Mouse (Mus musculus) heart, embryonic 13.5 days (tissue): ENCODE results near the gene Uspl1. TPM values are rescaled to one million over a fixed set of nuclear protein-coding genes. Genes with fewer than 3 reads are reported as not detected.

ENCODE experiments used
- ATAC-seq: fragments of 200-750 bp; cut with Nextera tagmentation; 2 replicates; pipeline ENCODE4 v1.8.0; 2017; ENCODE audit warnings: moderate TSS enrichment; ENCODE audit not compliant: insufficient number of reproducible peaks, low FRiP score, low TSS enrichment; ENCODE audit errors: extremely low read depth
- H3K27ac ChIP-seq: fragments of 300-500 bp; sonication (generic); replicated peaks from 2 replicates; pipeline ENCODE4 v1.5.1; 2015; ENCODE audit warnings: moderate library complexity, mild to moderate bottlenecking, inconsistent platforms
- H3K27me3 ChIP-seq: fragments of 300-500 bp; sonication (generic); replicated peaks from 2 replicates; pipeline ENCODE4 v1.6.1; 2015; ENCODE audit warnings: mild to moderate bottlenecking, inconsistent platforms
- H3K36me3 ChIP-seq: fragments of 300-500 bp; sonication (generic); 2 replicates; pipeline ENCODE4 v1.6.1; 2015; ENCODE audit warnings: mild to moderate bottlenecking, inconsistent platforms
- H3K4me1 ChIP-seq: fragments of 300-500 bp; sonication (generic); 2 replicates; pipeline ENCODE4 v1.6.1; 2015; ENCODE audit warnings: inconsistent platforms
- H3K4me2 ChIP-seq: fragments of 300-500 bp; sonication (generic); 2 replicates; pipeline ENCODE4 v1.6.1; 2015; ENCODE audit warnings: inconsistent platforms, mild to moderate bottlenecking, moderate library complexity
- H3K4me3 ChIP-seq: fragments of 300-500 bp; sonication (generic); 2 replicates; pipeline ENCODE4 v1.5.1; 2015; ENCODE audit warnings: moderate library complexity, mild to moderate bottlenecking, inconsistent platforms
- H3K9ac ChIP-seq: fragments of 300-500 bp; sonication (generic); 2 replicates; pipeline ENCODE4 v1.6.1; 2015; ENCODE audit warnings: inconsistent platforms, mild to moderate bottlenecking, moderate library complexity
- H3K9me3 ChIP-seq: fragments of 300-500 bp; sonication (generic); 2 replicates; pipeline ENCODE4 v1.6.1; 2016; ENCODE audit warnings: inconsistent platforms
- WGBS: fragments of 180-500 bp; shearing (Covaris S2); methylation state at CpG from one replicate; pipeline ENCODE4 v1.1.7; 2015; ENCODE audit warnings: mixed read lengths; 5-methylcytosine and 5-hydroxymethylcytosine counted together
- polyA plus RNA-seq: library from polyadenylated mRNA; unstranded; fragments of >200 nt; fragmentation: Nextera tagmentation; extraction: Ambion mirVana; gene quantifications from 2 replicates; pipeline ENCODE4 v1.2.1, GENCODE M21; 2015

The Uspl1 gene
- polyA plus RNA-seq, 1 experiment from 2014 or later = 30.1 TPM

- Histone ChIP-seq H3K9me3 (no peaks in the 10 kb centered on the region), H3K4me3 (peak overlapping the region; percentile 87), H3K4me2 (peak overlapping the region; percentile 82), H3K9ac (peak overlapping the region; percentile 94), H3K27ac (no peak overlapping the region), H3K36me3 (peaks cover 36% of the 10 kb centered on the region), H3K4me1 (peaks cover 40% of the 10 kb centered on the region), H3K27me3 (no peaks in the 10 kb centered on the region)
- 78% methylated on average over 3 of the region's 3 CpGs for WGBS
- no peak for ATAC-seq
Measured at GRCm38 (mm10) chr5:149185806-149186205, 1.7 kb downstream of the Uspl1 start.

- no peak overlapping the region for H3K4me3 ChIP-seq
- peaks cover 31% of the 10 kb centered on the region for H3K4me1 ChIP-seq
- H3K4me2 ChIP-seq = no peak overlapping the region
- WGBS = 78% methylated on average over 1 of the region's 1 CpGs
- peak overlapping the region; percentile 25; the same call in 1 of the 2 replicates for H3K9ac ChIP-seq
- H3K27ac ChIP-seq = peak overlapping the region; percentile 32; the same call in 1 of the 2 replicates
- no peak for ATAC-seq
- no peaks in the 10 kb centered on the region for H3K27me3 ChIP-seq
- H3K9me3 ChIP-seq = no peaks in the 10 kb centered on the region
- peaks cover 76% of the 10 kb centered on the region for H3K36me3 ChIP-seq
Measured at GRCm38 (mm10) chr5:149190160-149190559, 6.0 kb downstream of the Uspl1 start.

- no peaks in the 10 kb centered on the region for H3K9me3 ChIP-seq
- H3K36me3 ChIP-seq = peaks cover 86% of the 10 kb centered on the region
- H3K27me3 ChIP-seq = no peaks in the 10 kb centered on the region
- H3K4me2 ChIP-seq = no peak overlapping the region
- no peak overlapping the region for H3K4me3 ChIP-seq
- 23% methylated on average over 1 of the region's 1 CpGs for WGBS
- ATAC-seq = no peak
- H3K4me1 ChIP-seq = peaks cover 21% of the 10 kb centered on the region; the same call in 1 of the 2 replicates
- no peak overlapping the region for H3K9ac ChIP-seq
- no peak overlapping the region for H3K27ac ChIP-seq
Measured at GRCm38 (mm10) chr5:149196611-149197010, 12.5 kb downstream of the Uspl1 start.

- H3K4me3 ChIP-seq = no peak overlapping the region
- WGBS = 87% methylated on average over 1 of the region's 1 CpGs
- H3K9ac ChIP-seq = no peak overlapping the region
- no peaks in the 10 kb centered on the region for H3K9me3 ChIP-seq
- ATAC-seq = no peak
- no peak overlapping the region for H3K4me2 ChIP-seq
- H3K27me3 ChIP-seq = no peaks in the 10 kb centered on the region
- H3K27ac ChIP-seq = no peak overlapping the region
- peaks cover 89% of the 10 kb centered on the region for H3K36me3 ChIP-seq
- peaks cover 26% of the 10 kb centered on the region; the same call in 1 of the 2 replicates for H3K4me1 ChIP-seq
Measured at GRCm38 (mm10) chr5:149198782-149199181, 14.6 kb downstream of the Uspl1 start.

- no peaks in the 10 kb centered on the region for H3K9me3 ChIP-seq
- no peaks in the 10 kb centered on the region for H3K27me3 ChIP-seq
- H3K36me3 ChIP-seq = peaks cover 83% of the 10 kb centered on the region
- H3K4me2 ChIP-seq = no peak overlapping the region
- no peak for ATAC-seq
- H3K4me1 ChIP-seq = 0 out of 2 replicates have a peak, but pooled peaks cover 12% of the 10 kb centered on the region
- no peak overlapping the region for H3K27ac ChIP-seq
- no peak overlapping the region for H3K9ac ChIP-seq
- H3K4me3 ChIP-seq = no peak overlapping the region
- WGBS = 62% methylated on average over 5 of the region's 5 CpGs
Measured at GRCm38 (mm10) chr5:149202941-149203340, 18.8 kb downstream of the Uspl1 start.

GRCm38 (mm10) chr5:149203796-149204375, 19.7 kb downstream of the Uspl1 start:
- 82% methylated on average over 4 of the region's 4 CpGs for WGBS
- no peak overlapping the region for H3K27ac ChIP-seq
- no peak overlapping the region for H3K4me3 ChIP-seq
- H3K9me3 ChIP-seq = no peaks in the 10 kb centered on the region
- no peak overlapping the region for H3K4me2 ChIP-seq
- H3K9ac ChIP-seq = no peak overlapping the region
- H3K4me1 ChIP-seq = 0 out of 2 replicates have a peak, but pooled peaks cover 13% of the 10 kb centered on the region
- no peak for ATAC-seq
- H3K36me3 ChIP-seq = peaks cover 78% of the 10 kb centered on the region
- H3K27me3 ChIP-seq = no peaks in the 10 kb centered on the region

- no peaks in the 10 kb centered on the region for H3K27me3 ChIP-seq
- no peaks in the 10 kb centered on the region for H3K9me3 ChIP-seq
- WGBS = 85% methylated on average over 7 of the region's 7 CpGs
- H3K9ac ChIP-seq = no peak overlapping the region; the same call in 1 of the 2 replicates
- H3K36me3 ChIP-seq = peaks cover 78% of the 10 kb centered on the region
- H3K4me3 ChIP-seq = no peak overlapping the region
- H3K4me1 ChIP-seq = peaks cover 20% of the 10 kb centered on the region
- H3K27ac ChIP-seq = no peak overlapping the region
- ATAC-seq = no peak
- H3K4me2 ChIP-seq = no peak overlapping the region
Measured at GRCm38 (mm10) chr5:149204822-149205221, 20.7 kb downstream of the Uspl1 start.

GRCm38 (mm10) chr5:149205265-149205664, 21.1 kb downstream of the Uspl1 start:
- no peaks in the 10 kb centered on the region for H3K27me3 ChIP-seq
- ATAC-seq = no peak
- H3K36me3 ChIP-seq = peaks cover 80% of the 10 kb centered on the region
- H3K27ac ChIP-seq = no peak overlapping the region; the same call in 1 of the 2 replicates
- peaks cover 20% of the 10 kb centered on the region for H3K4me1 ChIP-seq
- 66% methylated on average over 8 of the region's 8 CpGs for WGBS
- H3K9me3 ChIP-seq = no peaks in the 10 kb centered on the region
- no peak overlapping the region for H3K4me3 ChIP-seq
- H3K9ac ChIP-seq = peak overlapping the region; percentile 30
- no peak overlapping the region for H3K4me2 ChIP-seq

GRCm38 (mm10) chr5:149206286-149206685, 22.1 kb downstream of the Uspl1 start:
- Histone ChIP-seq H3K9ac (no peak overlapping the region), H3K4me3 (no peak overlapping the region), H3K4me1 (peaks cover 20% of the 10 kb centered on the region), H3K27me3 (no peaks in the 10 kb centered on the region), H3K4me2 (no peak overlapping the region), H3K9me3 (no peaks in the 10 kb centered on the region), H3K36me3 (peaks cover 83% of the 10 kb centered on the region), H3K27ac (no peak overlapping the region)
- ATAC-seq = no peak
- WGBS = 90% methylated on average over 5 of the region's 5 CpGs

GRCm38 (mm10) chr5:149207661-149208060, 23.5 kb downstream of the Uspl1 start:
- Histone ChIP-seq H3K9ac (no peak overlapping the region), H3K27me3 (no peaks in the 10 kb centered on the region), H3K4me3 (no peak overlapping the region), H3K4me2 (no peak overlapping the region), H3K27ac (no peak overlapping the region), H3K9me3 (no peaks in the 10 kb centered on the region), H3K36me3 (peaks cover 83% of the 10 kb centered on the region), H3K4me1 (peaks cover 17% of the 10 kb centered on the region)
- WGBS = 76% methylated on average over 6 of the region's 6 CpGs
- ATAC-seq = no peak

GRCm38 (mm10) chr5:149208776-149209175, 24.6 kb downstream of the Uspl1 start:
- H3K36me3 ChIP-seq = peaks cover 83% of the 10 kb centered on the region
- H3K9ac ChIP-seq = no peak overlapping the region
- peak overlapping the region; percentile 13; the same call in 1 of the 2 replicates for H3K27ac ChIP-seq
- H3K4me3 ChIP-seq = no peak overlapping the region
- no peak overlapping the region for H3K4me2 ChIP-seq
- no peak for ATAC-seq
- no peaks in the 10 kb centered on the region for H3K9me3 ChIP-seq
- 88% methylated on average over 7 of the region's 7 CpGs for WGBS
- peaks cover 15% of the 10 kb centered on the region for H3K4me1 ChIP-seq
- no peaks in the 10 kb centered on the region for H3K27me3 ChIP-seq

GRCm38 (mm10) chr5:149209328-149209727, 25.2 kb downstream of the Uspl1 start:
- no peak overlapping the region for H3K4me2 ChIP-seq
- peak overlapping the region; percentile 28; the same call in 1 of the 2 replicates for H3K9ac ChIP-seq
- ATAC-seq = peak; percentile 25; the same call in 1 of the 2 replicates
- H3K27me3 ChIP-seq = no peaks in the 10 kb centered on the region
- peak overlapping the region; percentile 13; the same call in 1 of the 2 replicates for H3K27ac ChIP-seq
- peaks cover 15% of the 10 kb centered on the region for H3K4me1 ChIP-seq
- WGBS = 71% methylated on average over 8 of the region's 8 CpGs
- H3K36me3 ChIP-seq = peaks cover 83% of the 10 kb centered on the region
- H3K4me3 ChIP-seq = no peak overlapping the region
- H3K9me3 ChIP-seq = no peaks in the 10 kb centered on the region
